Mouse (Mus musculus): Measurements from ENCODE around the gene Nucb1. TPM values are rescaled to one million over a fixed set of nuclear protein-coding genes. Genes with fewer than 3 reads are reported as not detected.
"Not testable (repeated sequence)": the region's sequence is repeated elsewhere in the genome, so short reads cannot be mapped to it uniquely, and the experiment has no call there.

Nucb1 gene
- polyA plus RNA-seq, 1 experiment from 2014 or later: 101 TPM

- no peak for ATAC-seq
- Histone ChIP-seq H3K4me2 (replicated peaks) (no peak overlapping the region), H3K4me1 (replicated peaks) (peaks cover 33% of the 10 kb centered on the region), H3K36me3 (no peaks in the 10 kb centered on the region), H3K9me3 (no peaks in the 10 kb centered on the region), H3K9ac (replicated peaks) (0 out of 2 replicates have a peak overlapping the region, but pooled peaks have one; percentile 24), H3K27me3 (0 out of 2 replicates have a peak, but pooled peaks cover 3% of the 10 kb centered on the region), H3K27ac (no peak overlapping the region), H3K4me3 (replicated peaks) (no peak overlapping the region)
- 75% methylated on average over 18 of the region's 18 CpGs for WGBS
Observed at GRCm38 (mm10) chr7:45522957-45523676, 12.9 kb upstream of the Nucb1 start.

- H3K4me3 ChIP-seq (replicated peaks): peak overlapping the region; percentile 51
- no peak overlapping the region for H3K27ac ChIP-seq
- peaks cover 33% of the 10 kb centered on the region for H3K4me1 ChIP-seq (replicated peaks)
- H3K9ac ChIP-seq (replicated peaks): peak overlapping the region; percentile 66
- 57% methylated on average over 16 of the region's 16 CpGs for WGBS
- 0 out of 2 replicates have a peak, but pooled peaks have one; percentile 10 for ATAC-seq
- H3K4me2 ChIP-seq (replicated peaks): peak overlapping the region; percentile 59
- 0 out of 2 replicates have a peak, but pooled peaks cover 3% of the 10 kb centered on the region for H3K27me3 ChIP-seq
- no peaks in the 10 kb centered on the region for H3K36me3 ChIP-seq
- H3K9me3 ChIP-seq: no peaks in the 10 kb centered on the region
Observed at GRCm38 (mm10) chr7:45522194-45522752, 12.1 kb upstream of the Nucb1 start.

GRCm38 (mm10) chr7:45521728-45522184, 11.6 kb upstream of the Nucb1 start:
- H3K27me3 ChIP-seq: 0 out of 2 replicates have a peak, but pooled peaks cover 3% of the 10 kb centered on the region
- H3K4me2 ChIP-seq (replicated peaks): peak overlapping the region; percentile 59
- ATAC-seq: peak; percentile 76
- no peaks in the 10 kb centered on the region for H3K36me3 ChIP-seq
- peak overlapping the region; percentile 51 for H3K4me3 ChIP-seq (replicated peaks)
- peak overlapping the region; percentile 66 for H3K9ac ChIP-seq (replicated peaks)
- WGBS: under 1% methylated on average over 28 of the region's 28 CpGs
- peaks cover 33% of the 10 kb centered on the region for H3K4me1 ChIP-seq (replicated peaks)
- no peaks in the 10 kb centered on the region for H3K9me3 ChIP-seq
- H3K27ac ChIP-seq: peak overlapping the region; percentile 86

- Histone ChIP-seq H3K9ac (replicated peaks) (no peak overlapping the region), H3K27ac (no peak overlapping the region), H3K9me3 (no peaks in the 10 kb centered on the region), H3K27me3 (0 out of 2 replicates have a peak, but pooled peaks cover 3% of the 10 kb centered on the region), H3K36me3 (no peaks in the 10 kb centered on the region), H3K4me3 (replicated peaks) (no peak overlapping the region), H3K4me2 (replicated peaks) (no peak overlapping the region), H3K4me1 (replicated peaks) (peaks cover 27% of the 10 kb centered on the region)
- WGBS: 93% methylated on average over 7 of the region's 7 CpGs
- no peak for ATAC-seq
Observed at GRCm38 (mm10) chr7:45520605-45521004, 10.4 kb upstream of the Nucb1 start.

- Histone ChIP-seq H3K27me3 (no peaks in the 10 kb centered on the region), H3K4me1 (replicated peaks) (peaks cover 16% of the 10 kb centered on the region), H3K9ac (replicated peaks) (no peak overlapping the region), H3K4me3 (replicated peaks) (no peak overlapping the region), H3K9me3 (no peaks in the 10 kb centered on the region), H3K4me2 (replicated peaks) (no peak overlapping the region), H3K27ac (no peak overlapping the region), H3K36me3 (no peaks in the 10 kb centered on the region)
- WGBS: 84% methylated on average over 8 of the region's 8 CpGs
- ATAC-seq: no peak
Observed at GRCm38 (mm10) chr7:45519345-45520120, 9.3 kb upstream of the Nucb1 start.

DNA sequence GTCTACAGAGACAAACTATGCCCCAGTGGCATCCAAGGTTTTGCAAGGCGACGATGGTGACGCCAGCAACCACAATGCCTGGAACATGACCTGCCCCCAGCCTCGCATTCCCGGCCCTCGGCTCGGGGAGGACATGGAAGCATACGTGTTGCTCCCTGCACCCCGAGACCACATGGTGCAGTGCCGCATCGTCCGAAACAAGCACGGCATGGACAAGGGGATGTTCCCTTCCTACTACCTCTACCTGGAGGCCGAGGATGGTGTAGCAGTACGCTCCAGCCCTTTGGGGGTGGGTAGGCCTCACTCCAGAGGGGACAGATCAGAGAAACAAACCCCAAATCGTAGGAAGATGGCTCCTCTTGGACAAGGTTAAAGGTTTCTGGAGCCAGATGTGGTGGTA, 8.4 kb upstream of the Nucb1 start:
- H3K27ac ChIP-seq: no peak overlapping the region
- no peaks in the 10 kb centered on the region for H3K36me3 ChIP-seq
- H3K9me3 ChIP-seq: no peaks in the 10 kb centered on the region
- H3K9ac ChIP-seq (replicated peaks): no peak overlapping the region
- H3K4me3 ChIP-seq (replicated peaks): no peak overlapping the region
- no peak for ATAC-seq
- H3K4me1 ChIP-seq (replicated peaks): peaks cover 12% of the 10 kb centered on the region; the same call in 1 of the 2 replicates
- 93% methylated on average over 16 of the region's 16 CpGs for WGBS
- H3K27me3 ChIP-seq: no peaks in the 10 kb centered on the region
- no peak overlapping the region for H3K4me2 ChIP-seq (replicated peaks)

- not testable (repeated sequence) for H3K4me1 ChIP-seq (replicated peaks); H3K4me3 ChIP-seq (replicated peaks); H3K27ac ChIP-seq; H3K4me2 ChIP-seq (replicated peaks); H3K9me3 ChIP-seq; H3K27me3 ChIP-seq; H3K9ac ChIP-seq (replicated peaks); ATAC-seq; H3K36me3 ChIP-seq
- 71% methylated on average over 5 of the region's 5 CpGs for WGBS
Observed at GRCm38 (mm10) chr7:45516846-45517245, 6.6 kb upstream of the Nucb1 start.

GRCm38 (mm10) chr7:45515436-45515835, 5.2 kb upstream of the Nucb1 start:
- no peak overlapping the region for H3K27ac ChIP-seq
- H3K27me3 ChIP-seq: no peaks in the 10 kb centered on the region
- no peaks in the 10 kb centered on the region for H3K4me1 ChIP-seq (replicated peaks)
- H3K9ac ChIP-seq (replicated peaks): no peak overlapping the region
- H3K9me3 ChIP-seq: no peaks in the 10 kb centered on the region
- ATAC-seq: no peak
- no peak overlapping the region for H3K4me3 ChIP-seq (replicated peaks)
- no peaks in the 10 kb centered on the region for H3K36me3 ChIP-seq
- H3K4me2 ChIP-seq (replicated peaks): no peak overlapping the region
- 26% methylated on average over 16 of the region's 16 CpGs for whole genome bisulfite sequencing

- no peak overlapping the region for H3K4me3 ChIP-seq (replicated peaks)
- H3K4me1 ChIP-seq (replicated peaks): peaks cover 4% of the 10 kb centered on the region
- H3K36me3 ChIP-seq: no peaks in the 10 kb centered on the region
- no peak overlapping the region for H3K9ac ChIP-seq (replicated peaks)
- ATAC-seq: no peak
- H3K27ac ChIP-seq: no peak overlapping the region
- H3K27me3 ChIP-seq: no peaks in the 10 kb centered on the region
- no peak overlapping the region for H3K4me2 ChIP-seq (replicated peaks)
- H3K9me3 ChIP-seq: no peaks in the 10 kb centered on the region
- WGBS: 84% methylated on average over 7 of the region's 7 CpGs
Observed at GRCm38 (mm10) chr7:45514411-45514810, 4.2 kb upstream of the Nucb1 start.

DNA sequence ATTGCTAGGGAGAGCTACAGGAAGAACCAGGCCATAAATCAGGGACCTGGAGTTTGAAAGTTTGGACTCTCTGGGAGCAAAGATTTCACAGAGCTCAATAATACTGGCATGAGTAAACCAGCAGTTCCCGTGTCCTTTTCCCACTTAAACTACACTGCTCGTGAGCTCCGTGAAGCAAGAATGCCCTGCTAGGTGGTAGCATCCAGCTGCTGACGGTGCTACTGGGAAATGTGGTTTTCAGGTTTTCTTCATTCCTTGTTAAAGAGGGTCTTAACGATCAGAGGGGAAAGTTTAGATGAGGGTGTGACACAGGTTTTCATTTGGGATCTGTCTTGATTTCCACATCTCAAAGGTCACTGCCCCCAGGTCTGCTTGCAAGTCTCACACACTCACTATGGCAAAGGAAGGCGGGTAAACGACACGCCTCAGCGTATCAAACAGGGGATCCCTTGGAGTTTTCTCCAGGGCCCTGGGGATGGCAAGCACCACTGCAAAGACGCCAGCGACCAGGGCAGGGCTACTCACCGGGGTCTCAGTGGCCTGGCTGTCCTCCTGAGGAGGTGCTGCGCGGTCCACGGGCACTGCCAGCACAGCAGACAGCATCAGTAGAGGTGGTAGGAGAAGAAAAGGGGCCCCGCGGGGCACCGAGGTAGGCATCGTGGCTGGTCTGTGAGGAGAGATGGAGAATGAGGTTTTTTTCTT, 874 bp downstream of the Nucb1 start:
- peak overlapping the region; percentile 92 for H3K4me2 ChIP-seq (replicated peaks)
- H3K9ac ChIP-seq (replicated peaks): peak overlapping the region; percentile 76
- H3K4me1 ChIP-seq (replicated peaks): peaks cover 18% of the 10 kb centered on the region
- no peaks in the 10 kb centered on the region for H3K27me3 ChIP-seq
- peak; percentile 32 for ATAC-seq
- WGBS: 47% methylated on average over 19 of the region's 19 CpGs
- H3K4me3 ChIP-seq (replicated peaks): peak overlapping the region; percentile 54
- no peak overlapping the region for H3K27ac ChIP-seq
- no peaks in the 10 kb centered on the region for H3K9me3 ChIP-seq
- H3K36me3 ChIP-seq: peaks cover 22% of the 10 kb centered on the region

DNA sequence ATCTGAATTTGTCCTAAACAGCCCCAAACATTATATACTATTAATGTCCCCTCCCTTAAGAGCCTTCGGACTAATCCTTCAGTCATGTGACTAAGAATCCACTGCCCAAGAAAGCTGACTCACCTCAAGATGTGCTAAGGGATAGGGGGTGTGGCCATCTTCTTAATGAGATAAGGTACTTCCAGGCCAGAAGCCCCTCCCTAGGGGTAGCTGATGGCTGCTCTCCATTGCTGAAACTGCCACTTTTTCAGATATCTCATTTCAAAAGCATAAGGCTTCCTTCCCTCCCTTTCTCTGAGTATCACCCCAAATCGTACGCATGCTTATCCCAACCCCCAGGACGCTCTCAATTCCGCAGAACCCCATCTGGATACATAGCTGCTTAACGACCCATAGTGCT, 1.6 kb downstream of the Nucb1 start:
- H3K4me3 ChIP-seq (replicated peaks): no peak overlapping the region
- H3K27ac ChIP-seq: no peak overlapping the region
- no peaks in the 10 kb centered on the region for H3K9me3 ChIP-seq
- no peak overlapping the region for H3K9ac ChIP-seq (replicated peaks)
- peaks cover 27% of the 10 kb centered on the region for H3K36me3 ChIP-seq
- peaks cover 18% of the 10 kb centered on the region for H3K4me1 ChIP-seq (replicated peaks)
- no peaks in the 10 kb centered on the region for H3K27me3 ChIP-seq
- no peak overlapping the region for H3K4me2 ChIP-seq (replicated peaks)
- no peak for ATAC-seq
- 93% methylated on average over 6 of the region's 6 CpGs for WGBS

All from midbrain, embryonic 13.5 days (tissue).